ENCODE assay signal across 8 mouse cellular contexts in genomic region chr17:86329273-86330075, GRCm38 (mm10).
A peak's percentile ranks its signal among the peaks of the same experiment; 100 is the strongest.
DNase-seq lines count a peak whose midpoint lies in the region; ATAC-seq and TF ChIP-seq lines count a peak whose summit lies in the region.

No protein-coding gene starts in this region.

- no peaks in the 10 kb centered on the region for H3K27me3 ChIP-seq in heart, embryonic 10.5 days (ENCODE audit: insufficient read depth, poor library complexity, severe bottlenecking)
- H3K27me3 ChIP-seq in hindbrain, embryonic 15.5 days = no peaks in the 10 kb centered on the region
- H3K27me3 ChIP-seq in midbrain, embryonic 15.5 days (replicated peaks) = no peaks in the 10 kb centered on the region

- peak overlapping the region; percentile 79 for H3K27ac ChIP-seq in heart, embryonic 10.5 days
- peak overlapping the region; percentile 9; the same call in 1 of the 2 replicates for H3K27ac ChIP-seq in cortical plate, adult 2 months (ENCODE audit: insufficient read depth, low read length)
- H3K27ac ChIP-seq in hindbrain, embryonic 15.5 days (replicated peaks) = peak overlapping the region; percentile 70; the same call in 1 of the 2 replicates
- H3K27ac ChIP-seq in midbrain, embryonic 15.5 days = no peak overlapping the region

- WGBS in heart, embryonic 10.5 days = 20% methylated on average over 16 of the region's 16 CpGs
- WGBS in hindbrain, embryonic 15.5 days = 40% methylated on average over 16 of the region's 16 CpGs
- WGBS in midbrain, embryonic 15.5 days = 37% methylated on average over 16 of the region's 16 CpGs

- H3K9ac ChIP-seq in hindbrain, embryonic 15.5 days = no peak overlapping the region
- no peak overlapping the region for H3K9ac ChIP-seq in midbrain, embryonic 15.5 days

- peaks cover 74% of the 10 kb centered on the region for H3K4me1 ChIP-seq in heart, embryonic 10.5 days
- peaks cover 11% of the 10 kb centered on the region for H3K4me1 ChIP-seq in cortical plate, adult 2 months (ENCODE audit: control insufficient read depth, insufficient read depth, low read length)
- peaks cover 41% of the 10 kb centered on the region for H3K4me1 ChIP-seq in hindbrain, embryonic 15.5 days (replicated peaks)
- peaks cover 28% of the 10 kb centered on the region for H3K4me1 ChIP-seq in midbrain, embryonic 15.5 days

- H3K9me3 ChIP-seq in heart, embryonic 10.5 days = no peaks in the 10 kb centered on the region
- H3K9me3 ChIP-seq in hindbrain, embryonic 15.5 days = no peaks in the 10 kb centered on the region
- H3K9me3 ChIP-seq in midbrain, embryonic 15.5 days = no peaks in the 10 kb centered on the region

- TF ChIP-seq POLR2A in cortical plate, adult 2 months (IDR thresholded peaks at IDR 0.05; ENCODE audit: extremely low read depth, insufficient read depth, low read length) = no peak

- H3K4me3 ChIP-seq in heart, embryonic 10.5 days = peak overlapping the region; percentile 36
- no peak overlapping the region for H3K4me3 ChIP-seq in cortical plate, adult 2 months (ENCODE audit: insufficient read depth, low read length)
- no peak overlapping the region for H3K4me3 ChIP-seq in hindbrain, embryonic 15.5 days
- H3K4me3 ChIP-seq in midbrain, embryonic 15.5 days = no peak overlapping the region

- H3K4me2 ChIP-seq in hindbrain, embryonic 15.5 days = no peak overlapping the region
- H3K4me2 ChIP-seq in midbrain, embryonic 15.5 days = no peak overlapping the region

- DNase-seq in heart, embryonic 10.5 days (ENCODE audit: low spot score) = no peak
- no peak for DNase-seq in heart, adult 18-20 months
- no peak for DNase-seq in testis, postnatal 14 days (ENCODE audit: low spot score)
- DNase-seq in natural killer cell, adult 2 months (ENCODE audit: low spot score in 2 of 2) = no peak
- no peak for DNase-seq in left cerebral cortex, adult 11 months (ENCODE audit: low spot score)

- no peaks in the 10 kb centered on the region for H3K36me3 ChIP-seq in heart, embryonic 10.5 days
- no peaks in the 10 kb centered on the region for H3K36me3 ChIP-seq in hindbrain, embryonic 15.5 days
- H3K36me3 ChIP-seq in midbrain, embryonic 15.5 days (replicated peaks) = no peaks in the 10 kb centered on the region

- no peak for TF ChIP-seq CTCF in cortical plate, adult 2 months (IDR thresholded peaks at IDR 0.05; ENCODE audit: extremely low read depth, insufficient read depth, low read length)

- ATAC-seq in hindbrain, embryonic 15.5 days (ENCODE audit: low FRiP score, low read depth) = peak; percentile 35; the same call in 1 of the 2 replicates
- peak; percentile 52 for ATAC-seq in midbrain, embryonic 15.5 days (replicated peaks)
